14 mouse cellular contexts compared by ENCODE assay signal in genomic region chr17:31843891-31844290, GRCm38 (mm10). TPM values are rescaled to one million over a fixed set of nuclear protein-coding genes. Genes with fewer than 3 reads are reported as not detected.
DNase-seq lines count a peak whose midpoint lies in the region; ATAC-seq lines count a peak whose summit lies in the region.
"Had no signal": no experiment of that assay in that cellular context is flagged by ENCODE, and none has a peak within 500 bp of the region (broad histone marks: within the 10 kb centered on the region; RNA-seq: fewer than 3 reads in every experiment).

No protein-coding gene starts in this region.

- peaks cover 15% of the 10 kb centered on the region for H3K4me1 ChIP-seq in heart, embryonic 12.5 days (replicated peaks)
- H3K4me1 ChIP-seq in lung, embryonic 16.5 days (replicated peaks; ENCODE audit: control insufficient read depth, insufficient read depth, low read length) = peaks cover 40% of the 10 kb centered on the region
- H3K4me1 ChIP-seq in heart, embryonic 16.5 days (ENCODE audit: control insufficient read depth, insufficient read depth, low read length) = peaks cover 25% of the 10 kb centered on the region
- H3K4me1 ChIP-seq: hindbrain, embryonic 15.5 days had no signal

- no peaks in the 10 kb centered on the region for H3K27me3 ChIP-seq in heart, embryonic 12.5 days (replicated peaks)
- no peaks in the 10 kb centered on the region for H3K27me3 ChIP-seq in lung, embryonic 16.5 days (ENCODE audit: control insufficient read depth, insufficient read depth, low read depth, low read length)
- H3K27me3 ChIP-seq in heart, embryonic 16.5 days (ENCODE audit: control insufficient read depth, insufficient read depth, low read length) = no peaks in the 10 kb centered on the region
- H3K27me3 ChIP-seq: forebrain, embryonic 13.5 days; hindbrain, embryonic 15.5 days had no signal

- H3K36me3 ChIP-seq in heart, embryonic 12.5 days = peaks cover 52% of the 10 kb centered on the region
- H3K36me3 ChIP-seq in lung, embryonic 16.5 days (ENCODE audit: control insufficient read depth, insufficient read depth, low read length) = peaks cover 42% of the 10 kb centered on the region
- H3K36me3 ChIP-seq in heart, embryonic 16.5 days (ENCODE audit: control insufficient read depth, insufficient read depth) = peaks cover 37% of the 10 kb centered on the region

- peak overlapping the region; percentile 45 for H3K27ac ChIP-seq in heart, embryonic 12.5 days (ENCODE audit: poor library complexity, severe bottlenecking)
- H3K27ac ChIP-seq in lung, embryonic 16.5 days (ENCODE audit: low read length) = peak overlapping the region; percentile 98
- H3K27ac ChIP-seq in heart, embryonic 16.5 days (ENCODE audit: low read length) = peak overlapping the region; percentile 43
- H3K27ac ChIP-seq: forebrain, embryonic 13.5 days; hindbrain, embryonic 15.5 days had no signal

- no peak for DNase-seq in heart, postnatal 25 days (ENCODE audit: low spot score)
- DNase-seq in lung, postnatal 14 days = no peak
- DNase-seq in frontal cortex, postnatal 25 days (ENCODE audit: low spot score in 2 of 2) = no peak
- DNase-seq: adrenal gland, adult 8-10 months; cerebellum, adult 9-11 months; gastrocnemius, postnatal 25 days; kidney, adult 9 months; thymus, postnatal 36 days had no signal

- no peak overlapping the region for H3K4me2 ChIP-seq in heart, embryonic 12.5 days
- H3K4me2 ChIP-seq in lung, embryonic 16.5 days (ENCODE audit: low read depth, low read length) = no peak overlapping the region
- no peak overlapping the region for H3K4me2 ChIP-seq in heart, embryonic 16.5 days (ENCODE audit: low read depth, low read length)
- H3K4me2 ChIP-seq: forebrain, embryonic 13.5 days; hindbrain, embryonic 15.5 days had no signal

- ATAC-seq in heart, embryonic 12.5 days (ENCODE audit: insufficient number of reproducible peaks, low FRiP score) = no peak
- ATAC-seq in lung, embryonic 16.5 days (ENCODE audit: low read depth) = no peak
- ATAC-seq in heart, embryonic 16.5 days (replicated peaks; ENCODE audit: extremely low read depth, insufficient read depth, low FRiP score) = no peak
- no peak for ATAC-seq in CD4-positive, CD25-positive, alpha-beta regulatory T cell, adult 4 months
- ATAC-seq: forebrain, embryonic 13.5 days had no signal

- 58% methylated on average over 1 of the region's 1 CpGs for WGBS in heart, embryonic 12.5 days
- 49% methylated on average over 1 of the region's 1 CpGs for WGBS in lung, embryonic 16.5 days
- 62% methylated on average over 1 of the region's 1 CpGs for WGBS in heart, embryonic 16.5 days

- no peak overlapping the region for H3K4me3 ChIP-seq in heart, embryonic 12.5 days
- H3K4me3 ChIP-seq in lung, embryonic 16.5 days (ENCODE audit: low read length) = no peak overlapping the region
- no peak overlapping the region for H3K4me3 ChIP-seq in heart, embryonic 16.5 days (ENCODE audit: low read length)
- H3K4me3 ChIP-seq: forebrain, embryonic 13.5 days; hindbrain, embryonic 15.5 days had no signal

- no peak overlapping the region for H3K9ac ChIP-seq in heart, embryonic 12.5 days
- H3K9ac ChIP-seq in lung, embryonic 16.5 days (ENCODE audit: low read length) = no peak overlapping the region
- no peak overlapping the region for H3K9ac ChIP-seq in heart, embryonic 16.5 days (ENCODE audit: low read length)
- H3K9ac ChIP-seq: forebrain, embryonic 13.5 days; hindbrain, embryonic 15.5 days had no signal

- intact Hi-C loops in heart, postnatal 25 days (cut with DNase I) = no loop called here

- no peaks in the 10 kb centered on the region for H3K9me3 ChIP-seq in heart, embryonic 12.5 days (replicated peaks)
- H3K9me3 ChIP-seq in lung, embryonic 16.5 days (ENCODE audit: control insufficient read depth, low read length) = no peaks in the 10 kb centered on the region
- no peaks in the 10 kb centered on the region for H3K9me3 ChIP-seq in heart, embryonic 16.5 days (replicated peaks; ENCODE audit: control insufficient read depth, low read length)
- H3K9me3 ChIP-seq: forebrain, embryonic 13.5 days; hindbrain, embryonic 15.5 days had no signal

RNA-seq across cellular contexts. Expression of gene Sik1, which starts 11.7 kb away (rescaled TPM):
- polyA plus RNA-seq in heart, embryonic 12.5 days (2016; fragmentation: Nextera tagmentation; extraction: Ambion mirVana) = 23.3 and 24.3 TPM in 2 replicates
- total RNA-seq in heart, postnatal 25 days (2021) = 10 to 100 TPM; 18.7 to 29.0 TPM
- polyA plus RNA-seq in lung, embryonic 16.5 days (2015; fragmentation: Nextera tagmentation; extraction: Ambion mirVana) = 32.7 and 33.0 TPM in 2 replicates
- 13.0 and 18.6 TPM in 2 replicates for polyA plus RNA-seq in heart, embryonic 16.5 days (2015; fragmentation: Nextera tagmentation; extraction: Ambion mirVana)
- polyA plus RNA-seq in CD4-positive, CD25-positive, alpha-beta regulatory T cell, adult 4 months (2017; shearing (Covaris generic)) = 1 to 10 TPM; 2.0 to 4.2 TPM

Comparison
In these comparisons a context has a peak if more than half of its experiments do, and no peak if none do; other contexts are left out.
1. H3K27ac ChIP-seq: peak in every context shown above with its lines; median percentile 98 in lung, embryonic 16.5 days; 45 in heart, embryonic 12.5 days; 43 in heart, embryonic 16.5 days.